8 mouse cellular contexts compared by ENCODE assay signal in genomic region chr8:35882638-35883455, GRCm38 (mm10).
DNase-seq lines count a peak whose midpoint lies in the region.

No protein-coding gene starts in this region.

- intact Hi-C loops in left cerebral cortex, postnatal 4 days (cut with DNase I), result no loop called here

- peak; percentile 86 for DNase-seq in left cerebral cortex, postnatal 4 days
- DNase-seq in left cerebral cortex, adult 18-20 months (ENCODE audit: low spot score in 2 of 2), result no peak
- DNase-seq in brain, adult 2 months (ENCODE audit: low read depth, low spot score), result peak; percentile 40
- DNase-seq in heart, adult 8-10 months (ENCODE audit: low spot score), result peak; percentile 82
- peak; percentile 89 for DNase-seq in kidney, postnatal 14 days
- DNase-seq in adipocyte (ENCODE audit: low spot score), result no peak
- no peak for DNase-seq in frontal cortex, postnatal 36 days (ENCODE audit: low spot score in 2 of 2)
- DNase-seq in thymus, postnatal 0 days (ENCODE audit: low spot score), result no peak

Comparison
In these comparisons a context has a peak if more than half of its experiments do, and no peak if none do; other contexts are left out.
1. DNase-seq: peak in left cerebral cortex, postnatal 4 days (single experiment), brain, adult 2 months (single experiment), heart, adult 8-10 months (single experiment) and kidney, postnatal 14 days (single experiment); none in left cerebral cortex, adult 18-20 months (0 of 2), adipocyte (single experiment), frontal cortex, postnatal 36 days (0 of 2) and thymus, postnatal 0 days (single experiment).